Mouse (Mus musculus): ENCODE data around the gene Psmg4.
A peak's percentile ranks its signal among the peaks of the same experiment; 100 is the strongest.

Gene Psmg4

DNA sequence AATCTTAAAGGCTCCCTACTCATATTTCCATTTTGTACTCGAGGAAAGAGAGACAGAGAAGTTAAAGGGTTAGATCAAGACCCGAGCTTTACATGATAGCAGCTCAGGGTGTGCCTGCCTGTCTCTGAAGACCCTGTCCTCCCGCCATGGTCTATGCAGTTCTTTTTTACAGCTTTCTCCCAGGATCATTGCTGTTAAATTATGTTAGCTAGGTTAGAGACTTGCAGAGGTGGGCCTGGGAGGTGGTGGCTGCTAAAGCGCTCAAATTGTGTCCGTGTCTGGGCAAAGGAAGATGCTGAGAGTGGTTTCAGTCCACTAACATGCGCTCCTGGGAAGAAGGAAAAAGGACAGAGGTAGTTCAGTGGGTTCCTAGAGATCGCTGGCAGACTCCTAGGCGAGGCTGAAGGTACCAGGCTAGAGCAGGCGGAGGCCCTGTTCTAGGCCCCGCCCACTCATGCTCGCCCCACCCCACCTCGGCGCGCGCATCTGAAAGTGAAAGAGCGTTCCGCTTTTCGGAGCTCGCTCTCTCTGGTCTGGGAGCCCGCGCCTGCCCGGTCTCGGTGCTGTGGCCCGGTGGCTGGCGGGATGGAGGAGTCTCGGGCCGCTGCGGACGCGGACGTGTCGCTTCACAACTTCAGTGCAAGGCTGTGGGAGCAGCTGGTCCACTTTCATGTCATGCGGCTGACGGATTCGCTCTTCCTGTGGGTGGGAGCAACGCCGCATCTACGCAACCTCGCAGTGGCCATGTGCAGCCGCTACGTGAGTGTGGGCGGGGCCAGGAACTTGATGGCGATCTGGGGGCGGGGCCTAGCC, at the start of gene Psmg4:
Gene Psmg4, plus strand, starts transcription at position 474 of the 813 bp plus-strand sequence.
- peak; percentile 96 for DNase-seq

DNA sequence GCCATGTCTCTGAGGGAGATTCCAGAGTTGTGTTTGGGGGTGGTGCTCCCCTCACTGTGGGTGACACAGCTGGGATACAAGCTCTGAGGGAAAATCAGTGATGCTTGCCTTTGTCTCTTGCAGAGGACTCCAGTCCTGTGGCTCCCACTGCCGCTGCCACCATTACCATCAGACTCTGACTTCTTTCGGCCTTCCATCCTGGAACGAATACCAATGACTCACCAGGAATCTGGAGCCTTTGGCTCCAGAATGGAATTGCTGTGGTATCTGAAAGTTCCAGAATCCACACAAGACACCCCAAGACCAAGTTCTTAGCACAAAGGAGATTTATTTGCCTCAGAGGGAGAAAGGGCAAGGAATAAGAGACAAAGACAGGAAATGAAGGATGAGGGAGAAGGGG, 49.7 kb upstream of the Psmg4 start:
- no peak for DNase-seq

DNA sequence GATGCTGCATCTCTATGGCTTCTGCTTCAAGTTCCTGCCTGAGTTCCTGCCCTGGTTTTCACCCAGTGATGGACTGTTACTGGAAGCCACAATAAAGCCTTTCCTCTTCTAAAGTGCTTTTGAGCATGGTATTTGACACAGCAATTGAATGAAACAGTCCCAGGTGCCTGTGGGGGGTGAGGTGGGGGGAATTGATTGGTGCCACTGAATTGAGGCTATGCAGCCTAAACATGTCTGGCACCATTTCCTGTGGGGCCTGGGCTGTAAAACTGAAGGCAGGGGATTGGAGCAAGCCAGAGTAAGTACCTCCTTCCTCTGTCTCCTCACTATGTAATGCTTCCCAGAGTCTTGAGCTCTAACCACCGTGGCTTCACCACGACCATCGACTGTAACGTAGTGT, 48.1 kb upstream of the Psmg4 start:
- DNase-seq = no peak

DNA sequence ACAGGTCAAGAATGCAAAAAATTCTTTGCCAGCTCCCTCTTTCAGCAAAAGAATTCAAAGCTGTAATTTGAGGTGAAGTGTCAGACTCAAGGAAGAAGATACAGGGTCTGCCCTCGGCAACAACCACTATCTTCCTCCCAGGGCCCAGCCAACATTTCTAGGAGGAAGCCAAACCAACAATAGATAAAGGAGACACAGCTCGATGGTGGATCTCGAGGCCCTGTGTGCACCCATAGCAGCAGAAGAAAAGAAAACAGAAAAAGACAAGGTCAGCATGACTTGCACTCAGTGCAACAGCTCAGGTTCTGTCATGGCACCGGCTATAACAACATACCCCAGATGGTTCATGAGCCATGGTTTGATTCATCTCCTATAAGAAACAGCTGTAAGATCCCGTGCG, 46.3 kb upstream of the Psmg4 start:
- DNase-seq = no peak

DNA sequence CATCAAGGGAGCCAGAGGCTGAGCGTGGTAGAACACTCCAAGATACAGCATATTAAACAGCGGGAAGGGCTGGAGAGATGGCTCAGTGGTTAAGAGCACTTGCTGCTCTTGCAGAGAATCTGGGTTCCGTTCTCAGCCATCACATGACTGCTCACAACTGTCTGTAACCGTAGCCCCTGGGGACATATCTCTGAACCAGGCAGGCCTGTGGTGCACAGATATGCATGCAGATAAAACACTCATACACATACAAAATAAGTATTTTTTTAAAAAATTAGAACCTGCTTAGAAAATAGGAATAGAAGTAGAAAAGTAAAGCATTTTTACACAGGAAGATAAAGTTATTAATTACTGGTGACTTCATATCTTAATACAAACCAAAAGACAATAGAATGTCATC, 43.9 kb upstream of the Psmg4 start:
- no peak for DNase-seq

DNA sequence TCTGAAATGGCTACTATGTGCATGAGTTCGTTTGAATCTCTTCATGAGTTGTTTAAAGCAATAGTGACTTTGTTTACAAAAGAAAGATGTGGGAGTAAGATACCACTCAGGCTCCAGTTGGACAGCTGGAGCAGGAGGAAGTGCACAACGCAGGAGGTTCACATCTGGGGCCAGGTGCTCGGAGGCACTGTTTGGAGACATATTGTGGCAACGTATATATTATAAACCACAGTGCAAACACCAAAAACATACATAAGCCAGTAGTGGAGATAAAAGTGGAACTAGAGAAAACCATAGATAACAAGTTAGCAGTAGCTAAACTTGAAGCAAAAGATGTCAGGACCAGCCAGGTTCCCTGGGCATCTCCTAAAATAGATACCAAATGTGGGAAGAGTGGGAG, 43.4 kb upstream of the Psmg4 start:
- DNase-seq = no peak

DNA sequence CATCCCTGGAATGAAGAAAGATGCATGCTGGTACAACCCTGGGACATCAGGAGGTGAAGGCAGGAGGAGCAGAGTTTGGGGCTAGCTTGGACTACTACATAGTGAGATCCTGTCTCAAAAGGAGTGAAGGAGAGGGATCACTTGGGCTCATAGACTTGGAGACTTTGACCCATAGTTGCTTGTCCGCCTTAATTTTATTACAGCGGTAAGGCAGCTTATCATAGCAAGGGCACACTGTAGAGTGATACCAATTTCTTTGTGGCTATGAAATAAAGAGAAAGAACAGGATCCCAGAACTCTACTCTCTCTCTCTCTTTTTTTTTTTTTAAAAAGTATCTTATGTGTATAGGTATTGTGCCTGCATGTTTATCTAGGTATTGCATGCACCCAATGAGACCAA, 42.2 kb upstream of the Psmg4 start:
- no peak for DNase-seq

DNA sequence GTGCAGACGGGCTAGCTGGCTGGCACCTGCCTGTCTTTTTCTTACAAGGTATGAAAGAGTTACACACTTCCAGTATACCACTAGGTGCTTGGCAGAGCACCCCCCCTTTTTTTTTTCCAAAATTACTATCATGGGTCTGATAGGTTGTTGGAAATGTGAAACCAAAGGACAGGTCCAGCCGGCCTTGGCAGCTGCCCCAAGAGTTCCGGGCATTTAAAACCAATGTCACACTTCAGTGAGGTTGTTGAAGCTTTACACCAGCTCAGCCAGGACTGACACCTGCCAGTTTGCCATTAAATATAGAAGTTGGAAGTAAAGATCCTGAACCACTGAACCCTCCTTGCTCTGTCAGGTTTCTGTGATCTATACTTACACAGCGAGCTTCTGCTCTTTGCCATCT, 37.1 kb upstream of the Psmg4 start:
- DNase-seq = no peak

DNA sequence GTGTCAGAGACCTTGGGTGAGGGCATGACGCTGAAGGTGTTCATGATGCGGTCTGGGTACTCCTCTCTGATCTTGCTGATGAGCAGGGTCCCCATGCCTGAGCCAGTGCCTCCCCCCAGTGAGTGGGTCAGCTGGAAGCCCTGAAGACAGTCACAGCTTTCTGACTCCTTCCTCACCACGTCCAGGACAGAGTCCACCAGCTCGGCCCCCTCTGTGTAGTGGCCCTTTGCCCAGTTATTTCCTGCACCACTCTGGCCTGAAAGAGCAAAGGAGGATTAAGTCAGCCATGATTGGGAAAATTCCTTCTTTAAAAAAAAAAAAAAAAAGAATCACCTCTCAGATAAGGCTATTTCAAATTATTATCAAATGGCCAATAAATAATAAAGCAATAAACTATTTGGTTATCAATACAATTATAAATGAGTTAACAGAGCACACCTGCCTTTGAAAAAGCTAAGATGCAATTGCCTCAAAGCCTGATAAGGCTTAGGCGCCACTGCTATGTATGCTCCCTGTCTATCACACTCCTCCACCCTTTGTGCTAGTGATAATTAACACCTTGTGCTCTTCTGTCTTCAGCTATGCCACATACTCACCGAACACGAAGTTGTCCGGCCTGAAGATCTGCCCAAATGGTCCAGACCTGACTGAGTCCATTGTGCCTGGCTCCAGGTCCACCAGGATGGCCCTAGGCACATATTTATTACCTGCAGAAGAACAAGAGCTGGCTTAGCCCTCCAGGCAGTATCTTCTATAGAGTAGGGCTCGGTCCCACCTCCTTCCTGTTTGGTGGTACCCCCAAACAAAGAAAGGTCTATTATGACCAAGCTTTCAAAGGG, 34.3 kb upstream of the Psmg4 start:
- no peak for DNase-seq

DNA sequence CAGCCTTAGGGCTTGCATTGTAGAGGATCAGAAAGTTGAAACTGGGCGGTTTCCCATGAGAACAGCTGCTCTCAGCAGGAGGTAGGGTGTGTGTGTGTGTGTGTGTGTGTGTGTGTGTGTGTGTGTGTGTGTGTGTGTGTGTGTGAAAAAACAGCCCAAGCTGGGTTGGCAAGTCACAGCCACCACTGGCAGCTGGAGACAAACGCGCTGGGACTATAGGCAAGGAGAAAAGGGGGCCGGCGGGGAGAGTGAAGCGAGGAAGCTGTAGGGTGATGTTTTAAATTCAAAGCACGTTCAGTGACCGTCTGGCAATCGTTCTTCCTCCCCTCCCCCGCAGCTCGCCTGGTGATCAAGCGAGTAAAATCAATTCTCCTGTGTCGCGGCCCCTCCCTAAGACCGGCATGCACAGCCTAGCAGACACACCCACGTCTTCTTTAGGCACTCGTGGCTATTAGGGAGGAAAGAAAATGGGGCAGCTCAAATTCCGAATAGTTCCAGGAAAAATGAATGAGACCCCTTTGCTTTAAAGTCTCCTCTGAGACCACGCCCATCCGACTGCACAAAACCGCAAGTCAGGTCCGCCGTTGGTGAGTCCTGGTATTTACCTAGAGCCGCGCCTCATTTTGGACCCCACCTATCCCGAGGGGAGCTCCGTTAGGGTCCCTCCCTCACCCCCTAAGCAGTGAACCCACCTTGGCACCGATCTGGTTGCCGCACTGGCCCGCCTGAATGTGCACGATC, 33.1 kb upstream of the Psmg4 start:
- DNase-seq = peak; percentile 85

DNA sequence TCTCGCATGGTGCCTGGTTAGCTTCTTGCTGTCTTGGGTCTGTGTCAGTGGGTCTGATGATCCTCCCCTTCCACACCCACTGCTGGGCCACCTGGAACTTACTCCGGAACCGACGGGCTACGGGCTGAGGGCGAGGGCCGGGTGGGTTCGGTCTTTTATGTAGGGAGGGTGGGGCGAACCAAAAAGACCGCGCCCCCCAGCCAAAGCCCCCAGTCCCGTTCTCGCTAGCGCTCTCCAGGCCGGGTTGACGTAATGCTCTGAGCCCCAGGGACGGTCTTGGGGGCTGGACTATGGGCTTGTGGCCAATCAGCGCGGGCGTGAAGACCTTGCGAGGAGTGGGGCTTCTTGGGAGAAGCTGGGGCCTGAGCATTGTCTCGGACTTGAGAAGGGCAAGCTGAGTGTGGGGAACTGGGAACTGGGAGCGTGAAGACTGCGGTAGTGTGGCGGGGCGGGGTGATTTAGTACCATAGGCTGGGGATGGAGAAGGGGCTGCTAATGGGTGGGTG, 32.5 kb upstream of the Psmg4 start, which contains the start of gene Tubb2b:
Gene Tubb2b, minus strand, starts transcription at position 241 of the 506 bp plus-strand sequence.
- DNase-seq = peak; percentile 98

DNA sequence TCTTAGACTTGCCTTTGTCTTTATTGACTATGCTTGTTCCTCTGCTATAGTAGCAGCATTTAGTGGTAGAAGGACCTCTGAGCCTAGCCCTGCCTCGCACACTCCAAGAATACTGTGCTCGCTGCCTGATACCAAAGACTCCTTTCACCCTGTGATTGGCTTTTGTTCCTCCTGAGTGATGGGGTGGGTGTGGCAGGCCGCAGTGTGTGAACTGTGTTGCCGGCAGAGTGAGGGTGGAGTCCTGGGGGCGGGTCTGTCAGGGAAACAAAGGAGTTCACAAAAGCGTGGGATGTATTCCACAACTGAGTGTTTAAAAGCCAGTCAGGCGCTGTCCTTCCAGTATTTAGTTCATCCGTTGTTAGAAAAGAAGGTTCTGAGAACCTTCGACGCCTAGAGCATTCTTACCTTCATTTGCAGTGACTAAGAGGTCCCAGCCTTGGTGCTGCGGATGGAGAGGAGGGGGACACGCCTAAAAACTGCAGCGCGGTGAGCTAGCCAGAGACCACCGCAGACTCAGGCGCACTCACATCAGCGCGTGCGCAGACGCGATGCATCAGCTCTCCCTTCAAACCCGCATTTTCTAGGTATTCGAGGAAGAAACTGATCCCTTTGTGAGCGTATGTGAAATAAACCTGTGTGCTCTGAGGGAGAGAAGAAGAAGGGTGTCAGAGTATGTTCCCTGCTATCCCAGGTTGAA, 31.6 kb upstream of the Psmg4 start:
- peak; percentile 89 for DNase-seq

DNA sequence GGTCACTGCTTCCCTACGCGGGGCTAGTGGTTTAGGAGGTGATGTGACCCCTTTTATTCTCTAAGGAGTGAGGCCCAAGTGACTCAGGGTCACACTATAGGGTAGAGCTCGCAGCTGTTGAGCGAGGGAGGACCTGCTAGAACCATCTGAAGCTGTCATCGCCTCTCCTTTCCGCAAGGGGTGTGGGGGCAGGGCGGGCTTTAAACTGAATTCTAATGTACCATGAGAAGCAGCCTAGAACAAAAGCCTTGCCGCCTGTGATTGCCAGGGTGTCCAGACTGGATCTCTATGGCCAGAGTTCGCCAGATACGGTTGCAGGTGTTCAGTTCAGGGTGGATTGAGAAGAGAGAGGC, 31.1 kb upstream of the Psmg4 start:
- peak; percentile 88 for DNase-seq

DNA sequence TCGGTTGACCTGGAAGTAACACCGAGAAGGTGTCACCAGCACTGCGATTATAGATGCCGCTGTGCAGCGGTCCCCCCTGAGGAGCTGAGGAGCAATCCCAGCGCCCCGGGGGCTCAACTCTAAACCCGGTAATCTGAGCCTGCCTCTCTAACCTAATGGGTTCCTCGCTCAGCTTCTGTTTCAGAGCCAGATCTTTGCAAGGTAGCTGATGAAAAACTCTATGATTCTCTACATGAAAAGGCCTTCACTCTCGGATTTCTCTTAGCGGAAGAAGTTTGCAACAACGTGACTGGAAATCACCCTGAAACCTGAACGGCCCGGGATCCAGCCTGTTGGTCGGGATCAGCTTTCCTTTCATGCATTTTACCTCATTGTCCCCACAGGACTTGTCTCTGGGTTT, 30.5 kb upstream of the Psmg4 start:
- DNase-seq = peak; percentile 73

DNA sequence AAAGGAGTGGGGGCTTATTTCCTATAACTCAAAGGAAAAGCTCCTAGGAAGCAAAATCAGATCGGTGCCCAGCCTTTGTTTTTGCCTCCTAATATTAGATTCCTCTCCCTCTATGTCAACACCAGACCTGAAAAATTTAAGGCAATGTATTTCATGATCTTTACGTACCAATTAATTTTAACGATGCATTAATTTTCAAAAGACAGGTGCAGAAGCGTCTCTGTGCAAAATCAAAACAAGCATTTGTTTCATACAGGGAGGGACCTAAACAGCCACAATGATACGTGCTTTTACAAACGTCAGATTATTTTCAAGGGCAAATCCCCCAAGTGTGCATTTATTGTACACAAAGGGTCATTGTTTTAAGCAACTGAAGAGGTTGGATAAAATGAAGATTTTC, 29.9 kb upstream of the Psmg4 start:
- no peak for DNase-seq

DNA sequence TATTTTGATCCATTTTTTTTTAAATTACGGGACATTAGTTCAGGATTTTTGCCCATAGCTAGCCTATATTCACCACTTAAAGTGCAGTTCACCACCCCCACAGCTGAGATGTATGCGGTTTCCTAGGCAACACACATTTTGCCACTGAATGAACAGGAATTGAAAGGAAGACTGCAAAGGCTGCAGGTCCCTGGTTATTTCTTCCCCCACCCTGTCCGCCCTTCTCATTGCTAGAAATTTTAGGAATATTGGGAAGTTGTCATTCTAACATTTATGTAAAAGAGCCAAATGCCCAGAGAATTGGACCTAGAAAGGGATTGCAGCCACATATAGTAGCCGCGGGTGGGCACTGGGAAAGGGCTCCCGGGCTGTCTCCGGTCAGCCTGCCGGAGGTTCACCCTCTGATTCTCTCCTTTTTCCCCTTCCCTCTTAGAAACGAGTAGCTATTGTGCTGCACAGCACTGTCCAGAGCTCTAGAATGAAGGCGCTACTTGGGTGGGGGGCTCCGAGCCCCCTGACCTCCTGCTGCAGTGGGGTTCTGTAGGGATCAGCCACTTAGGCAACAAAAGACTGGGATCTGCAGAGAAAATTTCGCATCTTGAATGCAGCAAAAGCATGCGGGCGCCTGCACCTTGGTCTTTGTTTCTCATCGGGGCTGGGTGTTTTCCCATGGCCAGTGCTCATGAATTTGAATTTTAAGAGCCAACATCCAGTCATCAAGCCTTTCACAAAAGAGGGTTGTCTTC, 29.3 kb upstream of the Psmg4 start:
- peak; percentile 79 for DNase-seq

DNA sequence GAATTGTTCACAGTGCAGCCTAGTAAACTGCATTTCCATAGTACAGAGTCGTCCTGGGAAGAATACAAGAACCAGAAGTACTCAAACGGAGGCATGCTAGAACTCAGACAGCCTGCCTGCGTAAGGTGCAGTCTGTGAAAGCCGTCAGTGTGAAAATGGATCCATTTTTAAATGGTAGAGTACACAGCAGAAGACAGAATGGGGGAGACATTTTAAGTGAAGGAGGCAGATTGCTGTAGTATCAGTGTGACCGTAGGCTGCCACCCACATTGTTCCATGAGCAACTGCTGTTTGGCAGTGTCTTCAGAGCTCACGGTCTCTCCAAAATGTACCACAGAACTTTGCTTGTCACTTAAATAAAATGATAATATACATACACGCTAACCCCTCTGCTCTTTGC, 28.5 kb upstream of the Psmg4 start:
- DNase-seq = no peak

DNA sequence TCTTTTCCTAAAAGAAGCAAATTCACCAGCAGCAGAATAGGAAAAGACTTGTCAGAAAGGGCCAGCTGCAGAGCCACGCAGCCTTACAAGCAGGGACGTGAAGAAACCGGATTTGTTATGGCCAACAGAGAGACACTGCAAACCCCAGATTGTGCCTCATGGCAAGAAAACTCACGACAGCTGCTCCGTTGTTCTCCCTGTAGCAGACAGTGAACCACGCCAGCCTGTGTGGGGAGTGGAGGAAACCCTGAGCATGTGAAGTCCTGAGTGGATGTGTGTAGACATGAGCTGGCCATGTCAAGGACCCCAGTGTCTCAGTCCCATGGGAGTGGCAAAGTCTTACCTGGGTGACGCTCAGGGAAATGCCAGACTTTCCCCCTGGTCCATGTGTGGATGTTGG, 26.2 kb upstream of the Psmg4 start:
- DNase-seq = no peak

DNA sequence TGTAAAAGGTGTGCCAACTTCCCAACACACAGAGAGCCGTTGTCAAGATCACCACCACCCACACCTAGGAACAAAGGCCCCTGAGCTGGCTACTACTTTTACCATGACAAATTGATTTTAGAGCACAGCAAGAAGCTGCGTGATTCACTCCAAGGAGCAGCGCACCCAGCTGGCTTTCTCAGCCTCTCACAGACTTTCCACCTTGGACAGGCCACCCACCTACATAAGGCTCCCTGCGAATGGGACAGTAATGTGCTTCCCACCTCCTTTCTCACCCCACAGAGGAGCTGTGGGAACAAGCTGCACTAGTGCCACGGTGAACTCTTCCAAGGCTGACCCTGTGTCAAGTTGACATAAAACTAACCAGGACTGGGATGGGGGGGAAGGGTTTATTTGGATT, 19.4 kb upstream of the Psmg4 start:
- DNase-seq = no peak

DNA sequence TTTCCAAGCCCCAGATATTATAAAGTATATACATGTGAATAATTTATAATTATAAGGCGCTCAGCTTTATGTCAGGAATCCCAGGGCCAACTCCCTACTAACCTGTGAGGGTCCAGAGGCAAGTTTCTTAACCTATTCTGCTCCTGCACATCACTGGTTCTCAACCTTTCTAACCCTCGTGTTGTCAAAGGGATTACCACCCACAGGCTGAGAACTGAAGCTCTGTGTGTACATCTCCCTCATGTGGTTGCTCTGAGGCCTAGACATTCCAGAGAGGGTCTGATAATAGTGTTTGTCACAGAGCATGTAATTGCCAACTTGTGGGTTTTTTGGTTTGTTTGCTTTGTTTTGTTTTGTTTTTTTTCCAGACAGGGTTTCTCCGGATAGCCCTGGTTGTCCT, 15.8 kb upstream of the Psmg4 start:
- DNase-seq = peak; percentile 22

DNA sequence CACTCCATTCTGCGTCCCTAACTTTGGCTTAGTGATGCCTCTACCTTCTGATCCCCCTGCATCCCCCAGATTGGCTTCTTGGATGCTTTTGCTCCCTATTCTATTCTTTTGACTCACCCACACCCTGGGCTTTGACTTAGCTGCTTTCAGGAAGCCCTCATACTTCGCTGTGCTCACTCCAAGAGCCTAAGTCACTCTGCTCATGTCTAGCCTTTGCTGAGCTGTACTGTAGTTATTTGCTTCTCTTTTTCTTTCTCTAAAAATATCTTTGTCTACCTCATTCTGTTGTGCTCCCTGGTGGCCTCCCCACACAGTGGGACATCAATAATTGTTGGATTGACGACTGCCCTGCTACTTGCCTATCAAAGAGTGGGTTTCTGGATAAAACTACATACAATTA, 14.6 kb upstream of the Psmg4 start:
- no peak for DNase-seq
